Mouse (Mus musculus) small intestine, adult 2 months (tissue): ENCODE data around the gene Kcnip1.

Source experiments
- CTCF ChIP-seq: fragments of 200-500 bp; IDR thresholded peaks from 2 replicates; pipeline ENCODE4 v1.5.1; 2012; ENCODE audit warnings: low read depth, mild to moderate bottlenecking, control low read depth, inconsistent platforms, low read length, moderate library complexity, mixed read lengths; ENCODE audit not compliant: insufficient replicate concordance, insufficient read length; ENCODE audit errors: extremely low read depth
- POLR2A ChIP-seq: fragments of 200-500 bp; IDR thresholded peaks from 2 replicates; pipeline ENCODE4 v1.6.1; 2012; ENCODE audit warnings: low read depth, mild to moderate bottlenecking, control low read depth, inconsistent platforms, low read length, moderate library complexity

- TF ChIP-seq CTCF = no peak
- no peak for TF ChIP-seq POLR2A
Observed at GRCm38 (mm10) chr11:33799933-33800332, 193.0 kb downstream of the Kcnip1 start.
